Mouse (Mus musculus) layer of hippocampus, adult 6 months (tissue): ENCODE data around the gene BC024978. TPM values are rescaled to one million over a fixed set of nuclear protein-coding genes. Genes with fewer than 3 reads are reported as not detected.

Experiments used
- long read RNA-seq, 2 experiments: library from polyadenylated mRNA; unstranded; transcript quantifications; one replicate each; pipeline ENCODE4 v2.0.0; 2019 to 2020
- microRNA-seq: library from miRNA; unstranded; fragments of <30 nt; microRNA quantifications from one replicate; pipeline ENCODE4 v1.2.0, GENCODE M21; 2020
- polyA plus RNA-seq: library from polyadenylated mRNA; unstranded; fragments of <200 nt; fragmentation: Nextera tagmentation; gene quantifications from 2 replicates; pipeline ENCODE4 v1.2.3, GENCODE M21; 2021

BC024978 gene
- polyA plus RNA-seq: 6.3 and 7.3 TPM in 2 replicates
- long read RNA-seq, experiment 1, partial matches to known transcripts: 0 of 13 reads
- long read RNA-seq, experiment 1, other reads (novel, unspliced or antisense): 13 of 13 reads
- long read RNA-seq, experiment 2, partial matches to known transcripts: 0 of 9 reads
- long read RNA-seq, experiment 2, other reads (novel, unspliced or antisense): 9 of 9 reads

GRCm38 (mm10) chr7:27195681-27196611 is at the start of gene BC024978, which contains the start of gene Snrpa:
BC024978 (plus strand) TSS chr7:27195781.
Snrpa (minus strand) TSS chr7:27196271.

GRCm38 (mm10) chr7:27153205-27153764 is 42.3 kb upstream of the BC024978 start, which contains the start of gene Cyp2t4:
Cyp2t4 (plus strand) TSS chr7:27153714.

GRCm38 (mm10) chr7:27166614-27167474 is 28.7 kb upstream of the BC024978 start, which contains the start of gene Egln2:
Egln2 (minus strand) TSS chr7:27166802.

GRCm38 (mm10) chr7:27178324-27179216 is 17.0 kb upstream of the BC024978 start, which contains the start of gene Rab4b:
Rab4b (minus strand) TSS chr7:27178896.

GRCm38 (mm10) chr7:27180837-27181695 is 14.5 kb upstream of the BC024978 start, which contains the start of the genes Gm21983 and Mia:
Gm21983 (minus strand) TSS chr7:27181086.
Mia (minus strand) TSS chr7:27181157.

GRCm38 (mm10) chr7:27228281-27228821 is 32.8 kb downstream of the BC024978 start, which contains the start of gene Itpkc:
Itpkc (minus strand) TSS chr7:27228661.

GRCm38 (mm10) chr7:27232781-27233281 is 37.2 kb downstream of the BC024978 start, which contains the start of gene Coq8b:
Coq8b (plus strand) TSS chr7:27233023.

GRCm38 (mm10) chr7:27258205-27258899 is 62.8 kb downstream of the BC024978 start, which contains the start of gene Numbl:
Numbl (plus strand) TSS chr7:27258433.

Small RNAs within 50 kb of the gene (microRNA-seq; reads per million reads assigned to microRNA genes)
- gene Mir1191 (not detected), gene Mir3101 (0.64 reads per million)

Other genes starting within 250 kb of the BC024978 start
- not detected in 2 replicates for gene Cyp2a12, start 166.7 kb upstream of the BC024978 start, polyA plus RNA-seq
- gene Cyp2f2, start 75.9 kb upstream of the BC024978 start, polyA plus RNA-seq: 0.30 TPM in 1 of 2 replicates, not detected in the other
- 0.08 TPM in 1 of 2 replicates, not detected in the other for gene Cyp2t4, start 42.1 kb upstream of the BC024978 start, polyA plus RNA-seq
- gene Egln2, start 29.0 kb upstream of the BC024978 start, polyA plus RNA-seq: 70.9 and 81.1 TPM in 2 replicates
- 104 and 105 TPM in 2 replicates for gene Rab4b, start 16.9 kb upstream of the BC024978 start, polyA plus RNA-seq
- not detected in 2 replicates for gene Gm21983, start 14.7 kb upstream of the BC024978 start, polyA plus RNA-seq
- 24.4 and 64.8 TPM in 2 replicates for gene Mia, start 14.6 kb upstream of the BC024978 start, polyA plus RNA-seq
- 157 and 164 TPM in 2 replicates for gene Snrpa, start 490 bp downstream of the BC024978 start, polyA plus RNA-seq
- 0.89 and 0.93 TPM in 2 replicates for gene Itpkc, start 32.9 kb downstream of the BC024978 start, polyA plus RNA-seq
- 11.0 and 11.7 TPM in 2 replicates for gene Coq8b, start 37.2 kb downstream of the BC024978 start, polyA plus RNA-seq
- 8.9 and 9.6 TPM in 2 replicates for gene Numbl, start 62.7 kb downstream of the BC024978 start, polyA plus RNA-seq
- 13.3 and 18.2 TPM in 2 replicates for gene Ltbp4, start 141.9 kb downstream of the BC024978 start, polyA plus RNA-seq
- gene Shkbp1, start 160.2 kb downstream of the BC024978 start, polyA plus RNA-seq: 2.9 and 3.8 TPM in 2 replicates
- gene Gm20479, start 161.6 kb downstream of the BC024978 start, polyA plus RNA-seq: not detected in 2 replicates